Mouse (Mus musculus) heart, postnatal 0 days (tissue): ENCODE measurements around the gene Cib3.

Experiments used
- CTCF ChIP-seq: IDR thresholded peaks from 2 replicates; pipeline ENCODE4 v1.5.1; 2016; ENCODE audit warnings: antibody characterized with exemption, control low read depth, low read depth
- EP300 ChIP-seq: IDR thresholded peaks from 2 replicates; pipeline ENCODE4 v1.6.1; 2016; ENCODE audit warnings: antibody characterized with exemption, low read depth

- TF ChIP-seq CTCF (no peak), EP300 (no peak)
Observed at GRCm38 (mm10) chr8:72160007-72160406, 52.6 kb downstream of the Cib3 start.
